Mouse (Mus musculus): Measurements from ENCODE around the gene Iqgap1.
"Not testable (repeated sequence)": the region's sequence is repeated elsewhere in the genome, so short reads cannot be mapped to it uniquely, and the experiment has no call there.

Iqgap1 gene

DNA sequence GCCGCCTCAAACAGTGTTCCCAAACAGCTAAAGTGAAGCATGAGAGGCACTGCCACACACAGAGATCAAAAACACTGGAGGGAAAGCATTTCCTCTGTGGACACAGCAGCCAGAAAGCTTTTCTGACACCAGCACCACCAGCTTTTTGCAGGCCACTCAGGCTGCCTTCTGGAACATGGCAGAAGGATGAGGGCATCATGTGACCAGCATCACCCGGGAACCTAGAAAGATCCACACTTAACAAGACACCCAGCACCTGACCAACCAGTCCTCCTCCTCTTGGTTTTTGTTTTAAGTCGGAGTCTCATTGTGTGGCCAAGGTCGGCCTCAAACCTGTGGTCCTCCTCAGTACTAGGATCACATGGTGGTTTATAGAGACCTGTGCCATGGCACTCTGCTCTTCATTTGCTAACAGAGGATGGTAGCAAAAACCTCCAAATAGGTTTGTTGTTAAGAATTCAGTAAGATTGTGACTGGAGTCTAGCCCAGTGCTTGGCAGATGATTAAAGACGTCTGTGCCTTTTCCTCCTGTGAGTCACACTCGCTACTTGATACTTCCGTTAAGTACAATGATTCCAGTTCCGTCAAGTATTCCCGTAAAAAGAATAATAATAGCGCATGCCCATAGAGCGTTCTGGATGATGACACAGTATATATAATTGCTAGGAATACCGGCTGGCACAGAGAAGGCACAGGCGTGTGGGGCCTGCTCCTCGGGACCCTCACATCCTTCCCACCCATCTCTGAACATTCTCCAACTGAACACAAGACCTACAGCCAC, 51.8 kb downstream of the Iqgap1 start:
- DNase-seq (ENCODE audit: extremely low spot score) = no peak

- no peak for DNase-seq (ENCODE audit: extremely low spot score)
Measured at GRCm38 (mm10) chr7:80770466-80770865, 55.3 kb downstream of the Iqgap1 start.

DNA sequence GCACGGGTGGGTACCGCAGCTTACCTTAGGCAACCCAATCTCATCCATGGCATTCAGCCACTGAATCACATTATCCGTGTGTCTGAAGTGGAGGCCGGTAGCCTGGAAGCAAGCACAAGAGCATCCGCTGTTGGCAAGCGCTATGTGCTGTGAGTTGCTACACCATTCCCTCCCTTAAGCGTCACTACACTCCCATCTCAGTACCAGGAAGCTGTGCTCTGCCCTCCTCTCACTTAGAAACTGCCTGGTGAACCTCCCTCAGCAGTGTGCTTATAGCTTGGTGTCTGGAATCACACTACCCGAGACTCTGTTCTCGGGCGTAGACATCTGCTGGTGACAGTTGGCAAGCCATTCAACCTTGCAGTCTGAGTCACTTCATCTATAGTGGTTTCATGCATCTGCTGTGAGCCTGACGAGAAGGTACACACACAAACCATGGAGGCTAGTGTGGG, 58.9 kb downstream of the Iqgap1 start:
- no peak for DNase-seq (ENCODE audit: extremely low spot score)

GRCm38 (mm10) chr7:80766072-80766471, 59.7 kb downstream of the Iqgap1 start:
- no peak for DNase-seq (ENCODE audit: extremely low spot score)

- DNase-seq (ENCODE audit: extremely low spot score) = no peak
Measured at GRCm38 (mm10) chr7:80763864-80764437, 61.8 kb downstream of the Iqgap1 start.

- DNase-seq (ENCODE audit: extremely low spot score) = no peak
Measured at GRCm38 (mm10) chr7:80762297-80762696, 63.5 kb downstream of the Iqgap1 start.

DNA sequence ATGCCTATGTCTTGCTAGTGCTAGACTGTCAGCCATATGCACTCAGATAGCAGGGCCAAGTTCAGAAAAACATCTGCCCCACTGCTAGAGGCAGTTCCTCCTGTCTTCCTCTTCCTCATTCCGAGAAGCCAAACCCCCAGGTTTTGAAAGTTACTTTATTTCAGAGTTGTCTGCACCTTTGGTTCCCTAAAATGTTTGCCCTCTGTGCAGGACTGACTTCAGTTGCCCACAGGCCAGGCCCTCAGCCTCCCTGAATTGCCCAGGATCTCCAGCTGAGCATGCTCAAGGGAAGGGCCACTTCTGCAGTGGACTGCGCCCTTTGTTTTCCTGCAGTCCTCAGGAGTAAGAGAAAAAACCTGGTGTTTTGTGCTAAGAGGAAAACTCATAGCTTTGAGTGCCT, 71.7 kb downstream of the Iqgap1 start:
- no peak for DNase-seq (ENCODE audit: extremely low spot score)

DNA sequence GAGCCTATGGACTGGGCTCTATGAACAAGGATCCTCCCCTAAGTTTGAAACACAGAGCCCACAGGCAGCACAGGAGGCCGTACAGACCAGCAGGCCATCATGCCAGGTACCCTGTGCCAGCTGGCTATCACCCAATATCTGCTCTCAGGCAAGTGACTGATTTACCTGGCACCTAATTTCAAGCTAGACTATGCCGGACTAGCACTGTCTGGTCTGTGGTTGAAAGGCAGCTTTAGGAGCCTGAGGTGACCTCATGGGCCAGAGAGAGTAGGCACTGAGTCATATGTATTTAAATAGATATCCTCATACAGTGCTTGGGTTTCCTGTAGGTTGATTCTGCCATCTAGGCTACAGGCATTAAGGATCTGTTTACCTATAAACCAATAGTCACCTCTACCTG, 72.2 kb downstream of the Iqgap1 start:
- no peak for DNase-seq (ENCODE audit: extremely low spot score)

GRCm38 (mm10) chr7:80749624-80750023, 76.2 kb downstream of the Iqgap1 start:
- DNase-seq (ENCODE audit: extremely low spot score) = no peak

DNA sequence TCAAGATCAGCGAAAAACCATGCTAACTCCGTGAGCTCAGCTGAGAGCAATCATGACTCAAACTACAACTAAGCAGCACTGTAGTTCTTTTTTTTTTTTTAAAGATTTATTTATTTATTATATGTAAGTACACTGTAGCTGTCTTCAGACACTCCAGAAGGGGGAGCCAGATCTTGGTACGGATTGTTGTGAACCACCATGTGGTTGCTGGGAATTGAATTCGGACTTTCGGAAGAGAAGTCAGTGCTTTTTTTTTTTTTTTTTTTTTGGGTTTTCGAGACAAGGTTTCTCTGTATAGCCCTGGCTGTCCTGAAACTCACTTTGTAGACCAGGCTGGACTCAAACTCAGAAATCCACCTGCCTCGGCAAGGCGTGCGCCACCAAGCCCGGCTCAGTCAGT, 76.7 kb downstream of the Iqgap1 start:
- DNase-seq (ENCODE audit: extremely low spot score) = not testable (repeated sequence)

- DNase-seq (ENCODE audit: extremely low spot score) = no peak
Measured at GRCm38 (mm10) chr7:80747371-80747770, 78.4 kb downstream of the Iqgap1 start.

DNA sequence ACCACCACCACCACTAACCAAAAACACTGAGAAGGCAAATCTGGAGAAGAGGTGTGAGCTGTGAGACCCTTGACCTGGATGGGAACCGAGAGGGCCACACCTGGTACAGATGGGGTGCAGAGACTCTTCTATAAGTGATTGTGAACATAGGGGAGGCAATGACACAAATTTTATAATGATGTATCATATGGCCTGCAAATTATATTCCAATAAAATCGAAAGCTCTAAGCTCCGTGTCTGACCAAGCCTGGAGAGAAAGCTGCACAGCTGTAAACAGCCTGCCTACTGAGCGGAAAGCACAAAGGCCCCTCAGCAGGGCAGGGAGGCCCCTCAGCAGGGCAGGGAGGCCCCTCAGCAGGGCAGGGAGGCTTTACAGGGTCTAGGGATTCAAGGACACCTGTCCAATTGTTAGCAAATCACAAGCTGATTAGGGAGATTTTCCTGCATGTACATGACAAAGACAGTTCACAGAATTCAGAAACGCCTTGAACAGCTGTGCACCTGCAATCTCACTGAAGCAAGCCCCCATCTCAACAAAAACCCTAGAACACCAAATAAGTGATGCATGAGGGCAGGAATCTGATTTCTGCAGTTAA, 79.5 kb downstream of the Iqgap1 start:
- no peak for DNase-seq (ENCODE audit: extremely low spot score)

DNA sequence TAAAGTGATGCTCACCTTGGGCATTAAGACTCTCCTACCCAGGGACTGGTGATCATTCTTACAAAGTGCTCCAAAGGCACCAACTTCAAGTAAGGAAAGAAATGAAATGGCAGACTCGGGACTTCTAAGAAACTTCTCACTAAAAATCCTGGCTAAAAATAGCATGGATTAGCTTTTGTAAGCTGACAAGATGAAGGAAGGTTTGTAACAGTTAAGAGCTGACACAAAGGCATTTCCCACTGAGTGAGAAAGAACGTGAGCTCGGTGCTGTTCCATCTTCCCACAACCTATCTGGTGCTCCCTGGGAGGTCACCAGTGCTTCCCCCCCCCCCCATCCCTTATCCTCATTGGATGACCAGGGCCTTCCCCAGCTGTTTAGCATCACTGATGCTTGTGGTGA, 80.0 kb downstream of the Iqgap1 start:
- DNase-seq (ENCODE audit: extremely low spot score) = no peak

- DNase-seq (ENCODE audit: extremely low spot score) = peak; percentile 45
Measured at GRCm38 (mm10) chr7:80745250-80745649, 80.5 kb downstream of the Iqgap1 start.

- DNase-seq (ENCODE audit: extremely low spot score) = no peak
Measured at GRCm38 (mm10) chr7:80743920-80744630, 81.7 kb downstream of the Iqgap1 start.

GRCm38 (mm10) chr7:80742671-80743070, 83.1 kb downstream of the Iqgap1 start:
- DNase-seq (ENCODE audit: extremely low spot score) = no peak

DNA sequence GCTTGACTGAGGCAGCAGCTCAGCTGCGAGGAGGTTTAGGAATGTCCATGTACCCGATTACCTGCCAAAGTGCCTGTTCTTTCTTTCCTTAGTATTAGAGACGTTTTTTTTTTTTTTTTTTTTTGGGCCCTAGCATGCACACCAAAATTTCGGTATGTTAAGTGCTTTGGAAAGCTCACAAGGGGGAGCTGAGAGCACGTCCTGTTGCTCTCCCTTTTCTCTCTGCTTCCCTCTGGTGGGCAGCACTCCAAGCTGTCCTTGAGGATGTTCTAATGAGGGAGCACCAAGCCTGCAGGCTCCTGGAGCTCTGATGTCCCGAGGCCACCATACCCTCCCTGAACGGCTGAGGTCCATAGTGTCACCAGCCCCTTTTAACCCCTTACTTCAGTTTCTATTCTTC, 84.8 kb downstream of the Iqgap1 start:
- DNase-seq (ENCODE audit: extremely low spot score) = peak; percentile 48

GRCm38 (mm10) chr7:80736199-80736598, 89.6 kb downstream of the Iqgap1 start:
- DNase-seq (ENCODE audit: extremely low spot score) = no peak

DNA sequence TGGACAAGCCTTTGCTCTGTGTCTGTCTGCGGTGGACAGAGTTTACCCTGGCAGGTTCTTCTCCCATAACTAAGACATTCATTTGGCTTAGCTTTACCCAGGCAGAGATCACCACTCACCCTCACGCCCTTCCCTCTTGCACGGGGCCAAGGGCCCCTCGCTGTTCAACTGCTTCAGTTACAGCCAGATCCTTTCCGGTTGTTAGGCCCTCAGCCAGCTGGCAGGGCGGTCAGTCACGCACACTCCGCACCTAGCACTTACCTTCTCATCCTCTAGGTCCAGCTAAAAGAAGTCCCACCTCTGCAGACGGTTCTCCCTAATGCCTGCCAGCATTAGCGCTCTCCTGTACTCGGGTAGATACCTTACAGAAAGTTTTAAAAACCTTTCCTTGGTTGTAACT, 92.8 kb downstream of the Iqgap1 start:
- no peak for DNase-seq (ENCODE audit: extremely low spot score)

DNA sequence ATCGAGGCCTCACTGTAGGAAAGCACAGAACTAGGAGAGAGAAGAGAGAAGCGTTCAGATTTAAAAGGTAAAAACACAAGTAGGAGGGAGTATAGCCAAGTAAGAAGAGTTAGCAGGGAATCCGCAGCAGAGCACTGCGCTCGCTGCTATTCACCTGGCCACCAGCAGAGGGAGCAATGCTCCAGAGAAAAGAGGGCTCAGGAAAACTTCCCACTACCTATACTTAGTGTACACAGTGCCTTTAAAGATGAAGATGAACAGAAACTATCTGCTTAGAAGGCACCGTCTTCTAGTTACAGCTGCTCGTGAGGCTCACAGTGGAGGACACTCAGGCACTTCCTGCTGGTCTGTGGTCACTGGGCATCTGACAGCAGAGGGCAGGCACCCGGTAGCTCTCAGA, 96.1 kb downstream of the Iqgap1 start:
- DNase-seq (ENCODE audit: extremely low spot score) = peak; percentile 67

DNA sequence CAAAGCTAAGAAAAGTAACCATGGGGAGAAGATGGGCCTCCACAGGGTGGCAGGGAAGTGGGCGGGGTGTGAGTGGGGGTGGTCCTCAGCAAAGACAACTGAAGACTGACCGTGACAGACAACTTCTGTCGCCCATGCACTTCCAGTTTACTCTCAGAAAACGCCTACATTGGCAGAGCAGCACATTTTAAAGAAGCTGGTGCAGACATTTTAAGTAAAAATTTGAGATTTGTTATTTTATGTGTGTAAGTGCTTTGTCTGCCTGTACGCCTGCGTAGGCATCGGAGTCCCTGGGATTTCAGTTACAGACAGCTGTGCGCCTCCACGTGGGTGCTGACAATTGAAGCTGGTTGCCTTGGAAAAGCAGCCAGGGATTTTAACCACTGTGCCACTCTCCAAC, 104.7 kb downstream of the Iqgap1 start:
- DNase-seq (ENCODE audit: extremely low spot score) = no peak

DNA sequence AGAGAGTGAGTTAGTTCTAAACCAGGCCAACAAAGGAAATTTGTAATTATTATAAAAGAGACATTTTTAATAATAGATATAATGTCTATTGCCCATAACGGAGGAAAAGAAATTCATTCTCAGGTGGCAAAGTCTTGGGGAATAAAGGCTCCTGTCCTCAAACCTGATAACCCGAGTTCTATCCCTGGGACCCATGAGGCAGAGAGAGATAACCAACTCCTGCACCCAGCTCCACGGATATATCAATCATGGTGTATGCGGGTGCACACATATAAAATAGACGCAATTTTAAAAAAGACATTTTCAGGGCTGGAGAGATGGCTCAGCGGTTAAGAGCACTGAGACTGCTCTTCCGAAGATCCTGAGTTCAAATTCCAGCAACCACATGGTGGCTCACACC, 106.2 kb downstream of the Iqgap1 start:
- no peak for DNase-seq (ENCODE audit: extremely low spot score)

- DNase-seq (ENCODE audit: extremely low spot score) = no peak
Measured at GRCm38 (mm10) chr7:80719038-80719437, 106.7 kb downstream of the Iqgap1 start.

Measured in embryo, embryonic 9.5 days (tissue).